Mouse (Mus musculus) embryonic facial prominence, embryonic 14.5 days (tissue): ENCODE measurements around the gene Snx5. TPM values are rescaled to one million over a fixed set of nuclear protein-coding genes. Genes with fewer than 3 reads are reported as not detected.

Experiments used
- ATAC-seq: fragments of 200-750 bp; cut with Nextera tagmentation; 2 replicates; pipeline ENCODE4 v1.8.0; 2017; ENCODE audit warnings: low read depth, moderate number of reproducible peaks, moderate TSS enrichment
- DNase-seq: peaks from one replicate; pipeline ENCODE4 v3.0.0-alpha.2; 2015; ENCODE audit warnings: low spot score
- H3K27ac ChIP-seq: fragments of 300-500 bp; sonication (generic); replicated peaks from 2 replicates; pipeline ENCODE4 v1.5.1; 2014; ENCODE audit warnings: low read depth, mild to moderate bottlenecking, low read length, moderate library complexity
- H3K27me3 ChIP-seq: fragments of 300-500 bp; sonication (generic); replicated peaks from 2 replicates; pipeline ENCODE4 v1.6.1; 2014; ENCODE audit warnings: low read length; ENCODE audit not compliant: control insufficient read depth, insufficient read depth
- H3K36me3 ChIP-seq: fragments of 300-500 bp; sonication (generic); 2 replicates; pipeline ENCODE4 v1.6.1; 2014; ENCODE audit warnings: low read length, mixed read lengths; ENCODE audit not compliant: control insufficient read depth, insufficient read depth
- H3K4me1 ChIP-seq: fragments of 300-500 bp; sonication (generic); 2 replicates; pipeline ENCODE4 v1.6.1; 2014; ENCODE audit warnings: antibody characterized with exemption, low read length; ENCODE audit not compliant: control insufficient read depth, insufficient read depth
- H3K4me2 ChIP-seq: fragments of 300-500 bp; sonication (generic); 2 replicates; pipeline ENCODE4 v1.6.1; 2014; ENCODE audit warnings: low read depth, mild to moderate bottlenecking, low read length, moderate library complexity, mixed read lengths
- H3K4me3 ChIP-seq: fragments of 300-500 bp; sonication (generic); 2 replicates; pipeline ENCODE4 v1.5.1; 2014; ENCODE audit warnings: low read depth, mild to moderate bottlenecking, low read length
- H3K9ac ChIP-seq: fragments of 300-500 bp; sonication (generic); 2 replicates; pipeline ENCODE4 v1.6.1; 2014; ENCODE audit warnings: low read depth, mild to moderate bottlenecking, low read length, moderate library complexity, mixed read lengths
- H3K9me3 ChIP-seq: fragments of 300-500 bp; sonication (generic); 2 replicates; pipeline ENCODE4 v1.6.1; 2016; ENCODE audit warnings: low read length; ENCODE audit not compliant: control insufficient read depth
- WGBS: fragments of 180-500 bp; shearing (Covaris S2); extraction: QIAGEN DNeasy Blood & Tissue Kit; methylation state at CpG from one replicate; pipeline ENCODE4 v1.1.7; 2014; 5-methylcytosine and 5-hydroxymethylcytosine counted together
- polyA plus RNA-seq: library from polyadenylated mRNA; unstranded; fragments of >200 nt; fragmentation: Nextera tagmentation; extraction: Ambion mirVana; gene quantifications from 2 replicates; pipeline ENCODE4 v1.2.1, GENCODE M21; 2014

The Snx5 gene
- polyA plus RNA-seq, 1 experiment from 2014 or later, result 111 TPM

GRCm38 (mm10) chr2:144207365-144207764 is 63.3 kb downstream of the Snx5 start:
- Histone ChIP-seq H3K27ac (no peak overlapping the region), H3K9me3 (no peaks in the 10 kb centered on the region), H3K4me3 (no peak overlapping the region), H3K36me3 (no peaks in the 10 kb centered on the region), H3K4me2 (no peak overlapping the region), H3K27me3 (no peaks in the 10 kb centered on the region), H3K4me1 (no peaks in the 10 kb centered on the region), H3K9ac (no peak overlapping the region; the same call in 1 of the 2 replicates)
- DNase-seq (no peak), ATAC-seq (no peak; the same call in 1 of the 2 replicates)
- 86% methylated on average over 1 of the region's 1 CpGs for WGBS

- no peak for ATAC-seq
- no peak overlapping the region for H3K27ac ChIP-seq
- no peaks in the 10 kb centered on the region for H3K36me3 ChIP-seq
- H3K4me2 ChIP-seq, result no peak overlapping the region
- H3K9me3 ChIP-seq, result no peaks in the 10 kb centered on the region
- H3K27me3 ChIP-seq, result no peaks in the 10 kb centered on the region
- no peak overlapping the region for H3K9ac ChIP-seq
- H3K4me1 ChIP-seq, result peaks cover 4% of the 10 kb centered on the region; the same call in 1 of the 2 replicates
- WGBS, result 79% methylated on average over 5 of the region's 5 CpGs
- no peak overlapping the region for H3K4me3 ChIP-seq
- DNase-seq, result no peak
Observed at GRCm38 (mm10) chr2:144203001-144203400, 67.7 kb downstream of the Snx5 start.

- peak overlapping the region; percentile 52; the same call in 1 of the 2 replicates for H3K27ac ChIP-seq
- H3K9me3 ChIP-seq, result no peaks in the 10 kb centered on the region
- H3K4me1 ChIP-seq, result peaks cover 4% of the 10 kb centered on the region; the same call in 1 of the 2 replicates
- H3K4me3 ChIP-seq, result no peak overlapping the region
- no peaks in the 10 kb centered on the region for H3K36me3 ChIP-seq
- WGBS, result 86% methylated on average over 1 of the region's 3 CpGs
- DNase-seq (no peak), ATAC-seq (no peak)
- no peaks in the 10 kb centered on the region for H3K27me3 ChIP-seq
- H3K9ac ChIP-seq, result no peak overlapping the region
- no peak overlapping the region for H3K4me2 ChIP-seq
Observed at GRCm38 (mm10) chr2:144202567-144202966, 68.1 kb downstream of the Snx5 start.

- H3K27ac ChIP-seq, result peak overlapping the region; percentile 52; the same call in 1 of the 2 replicates
- DNase-seq, result no peak
- no peak for ATAC-seq
Observed at GRCm38 (mm10) chr2:144202151-144202550, 68.6 kb downstream of the Snx5 start.

More at GRCm38 (mm10) chr2:144202151-144202550, 68.6 kb downstream of the Snx5 start:
- Histone ChIP-seq H3K4me2 (no peak overlapping the region), H3K27me3 (no peaks in the 10 kb centered on the region), H3K4me3 (no peak overlapping the region), H3K9me3 (no peaks in the 10 kb centered on the region), H3K9ac (no peak overlapping the region), H3K36me3 (no peaks in the 10 kb centered on the region), H3K4me1 (peaks cover 5% of the 10 kb centered on the region; the same call in 1 of the 2 replicates)
- WGBS, result 63% methylated on average over 4 of the region's 4 CpGs

Other genes with a start within 250 kb of the Snx5 start
- gene Banf2, start 237.8 kb downstream of the Snx5 start, polyA plus RNA-seq, result not detected in 2 replicates
- 15.5 and 16.7 TPM in 2 replicates for gene Mgme1, start 243 bp downstream of the Snx5 start, polyA plus RNA-seq
- 1.1 and 3.0 TPM in 2 replicates for gene Ovol2, start 61.2 kb upstream of the Snx5 start, polyA plus RNA-seq
- 35.0 and 38.1 TPM in 2 replicates for gene Kat14, start 98.1 kb upstream of the Snx5 start, polyA plus RNA-seq
- gene Pet117, start 98.1 kb upstream of the Snx5 start, polyA plus RNA-seq, result 0.52 and 1.3 TPM in 2 replicates